Mouse (Mus musculus) erythroblast, adult 5-6 weeks (primary cell): ENCODE results near the gene Vwa7. TPM values are rescaled to one million over a fixed set of nuclear protein-coding genes. Genes with fewer than 3 reads are reported as not detected.

Experiments used
- ATAC-seq: replicated peaks from 2 replicates; pipeline ENCODE4 v1.8.0; 2016; ENCODE audit warnings: moderate number of reproducible peaks, mild to moderate bottlenecking, moderate TSS enrichment, inconsistent platforms; ENCODE audit not compliant: poor library complexity, low FRiP score, severe bottlenecking
- total RNA-seq, 2 experiments: library from RNA; stranded (forward) in 1 of 2; stranded (reverse) in 1 of 2; fragments of 150-400 nt in 1 of 2; fragments of 200-764, 138-1000 nt in 1 of 2; gene quantifications; 2 replicates each; pipeline versions ENCODE4 v1.2.3 to v1.2.4; 2015 to 2017; ENCODE audit warnings: low replicate concordance in 2 of 2

The Vwa7 gene
- total RNA-seq, 2 experiments from 2014 or later: not detected

- ATAC-seq: no peak
These were observed 41.9 kb downstream of the Vwa7 start for GRCm38 (mm10) chr17:35058316-35058715.

- peak; percentile 83 for ATAC-seq
These were observed 42.8 kb downstream of the Vwa7 start, which contains the start of gene Ddah2 for GRCm38 (mm10) chr17:35058911-35059892. Gene Ddah2 (plus strand): TSS chr17:35059035.

- no peak for ATAC-seq
These were observed 43.7 kb downstream of the Vwa7 start for GRCm38 (mm10) chr17:35060071-35060470.

GRCm38 (mm10) chr17:35060737-35061297 lies 44.4 kb downstream of the Vwa7 start:
- 0 out of 2 replicates have a peak, but pooled peaks have one; percentile 30 for ATAC-seq

GRCm38 (mm10) chr17:35061299-35061698 lies 44.9 kb downstream of the Vwa7 start:
- no peak for ATAC-seq

GRCm38 (mm10) chr17:35063466-35063865 lies 47.1 kb downstream of the Vwa7 start:
- ATAC-seq: no peak

GRCm38 (mm10) chr17:35064378-35064877 lies 48.0 kb downstream of the Vwa7 start:
- no peak for ATAC-seq

GRCm38 (mm10) chr17:35064951-35065947 lies 48.9 kb downstream of the Vwa7 start, which contains the start of gene Ly6g6c:
Gene Ly6g6c (plus strand): TSS chr17:35065388.
- peak; percentile 60; the same call in 1 of the 2 replicates for ATAC-seq

- no peak for ATAC-seq
These were observed 49.7 kb downstream of the Vwa7 start, which contains the start of gene Mpig6b for GRCm38 (mm10) chr17:35066084-35066483. Gene Mpig6b (minus strand): TSS chr17:35066184.

- no peak for ATAC-seq
These were observed 52.0 kb downstream of the Vwa7 start for GRCm38 (mm10) chr17:35068213-35068914.

GRCm38 (mm10) chr17:35070556-35071229 lies 54.3 kb downstream of the Vwa7 start:
- no peak for ATAC-seq

GRCm38 (mm10) chr17:35071454-35071853 lies 55.1 kb downstream of the Vwa7 start:
- no peak for ATAC-seq

GRCm38 (mm10) chr17:35074097-35074496 lies 57.7 kb downstream of the Vwa7 start:
- ATAC-seq: no peak

Other genes with a start within 250 kb of the Vwa7 start
Only the 30 nearest of the 46 such genes appear.
- gene Zbtb12, start 137.1 kb upstream of the Vwa7 start, total RNA-seq (2015; ENCODE audit: low replicate concordance): 0.38 and 0.42 TPM in 2 replicates
- gene Zbtb12, start 137.1 kb upstream of the Vwa7 start, total RNA-seq (2017; ENCODE audit: low replicate concordance): 0.98 TPM in 1 of 2 replicates, not detected in the other
- gene Gm20547, start 134.5 kb upstream of the Vwa7 start, total RNA-seq (2015; ENCODE audit: low replicate concordance): 1.5 TPM in 1 of 2 replicates, not detected in the other
- not detected in 2 replicates for gene Gm20547, start 134.5 kb upstream of the Vwa7 start, total RNA-seq (2017; ENCODE audit: low replicate concordance)
- gene C2, start 118.3 kb upstream of the Vwa7 start, total RNA-seq (2015; ENCODE audit: low replicate concordance): 3.6 TPM in 1 of 2 replicates, not detected in the other
- gene C2, start 118.3 kb upstream of the Vwa7 start, total RNA-seq (2017; ENCODE audit: low replicate concordance): 0.98 TPM in 1 of 2 replicates, not detected in the other
- 18.8 and 19.9 TPM in 2 replicates for gene Ehmt2, start 118.1 kb upstream of the Vwa7 start, total RNA-seq (2015; ENCODE audit: low replicate concordance)
- gene Ehmt2, start 118.1 kb upstream of the Vwa7 start, total RNA-seq (2017; ENCODE audit: low replicate concordance): 18.8 and 22.0 TPM in 2 replicates
- not detected in 2 replicates for gene Slc44a4, start 102.1 kb upstream of the Vwa7 start, total RNA-seq (2015; ENCODE audit: low replicate concordance)
- not detected in 2 replicates for gene Slc44a4, start 102.1 kb upstream of the Vwa7 start, total RNA-seq (2017; ENCODE audit: low replicate concordance)
- gene Neu1, start 85.3 kb upstream of the Vwa7 start, total RNA-seq (2015; ENCODE audit: low replicate concordance): 12.3 and 12.9 TPM in 2 replicates
- gene Neu1, start 85.3 kb upstream of the Vwa7 start, total RNA-seq (2017; ENCODE audit: low replicate concordance): 7.0 and 8.7 TPM in 2 replicates
- 4.0 and 7.3 TPM in 2 replicates for gene Hspa1b, start 57.3 kb upstream of the Vwa7 start, total RNA-seq (2015; ENCODE audit: low replicate concordance)
- gene Hspa1b, start 57.3 kb upstream of the Vwa7 start, total RNA-seq (2017; ENCODE audit: low replicate concordance): 4.3 and 7.9 TPM in 2 replicates
- gene Gm20481, start 46.7 kb upstream of the Vwa7 start, total RNA-seq (2015; ENCODE audit: low replicate concordance): not detected in 2 replicates
- not detected in 2 replicates for gene Gm20481, start 46.7 kb upstream of the Vwa7 start, total RNA-seq (2017; ENCODE audit: low replicate concordance)
- 1.5 and 2.9 TPM in 2 replicates for gene Hspa1a, start 44.4 kb upstream of the Vwa7 start, total RNA-seq (2015; ENCODE audit: low replicate concordance)
- gene Hspa1a, start 44.4 kb upstream of the Vwa7 start, total RNA-seq (2017; ENCODE audit: low replicate concordance): 5.0 and 5.4 TPM in 2 replicates
- not detected in 2 replicates for gene Hspa1l, start 43.9 kb upstream of the Vwa7 start, total RNA-seq (2015; ENCODE audit: low replicate concordance)
- gene Hspa1l, start 43.9 kb upstream of the Vwa7 start, total RNA-seq (2017; ENCODE audit: low replicate concordance): not detected in 2 replicates
- 46.8 and 50.3 TPM in 2 replicates for gene Lsm2, start 34.7 kb upstream of the Vwa7 start, total RNA-seq (2015; ENCODE audit: low replicate concordance)
- 11.2 and 16.7 TPM in 2 replicates for gene Lsm2, start 34.7 kb upstream of the Vwa7 start, total RNA-seq (2017; ENCODE audit: low replicate concordance)
- 24.4 and 33.4 TPM in 2 replicates for gene Vars, start 15.6 kb upstream of the Vwa7 start, total RNA-seq (2015; ENCODE audit: low replicate concordance)
- gene Vars, start 15.6 kb upstream of the Vwa7 start, total RNA-seq (2017; ENCODE audit: low replicate concordance): 37.4 and 45.0 TPM in 2 replicates
- gene Sapcd1, start 11.4 kb downstream of the Vwa7 start, total RNA-seq (2015; ENCODE audit: low replicate concordance): 2.3 TPM in 1 of 2 replicates, not detected in the other
- not detected in 2 replicates for gene Sapcd1, start 11.4 kb downstream of the Vwa7 start, total RNA-seq (2017; ENCODE audit: low replicate concordance)
- gene Msh5, start 30.2 kb downstream of the Vwa7 start, total RNA-seq (2015; ENCODE audit: low replicate concordance): 0.38 and 1.5 TPM in 2 replicates
- 5.7 and 8.8 TPM in 2 replicates for gene Msh5, start 30.2 kb downstream of the Vwa7 start, total RNA-seq (2017; ENCODE audit: low replicate concordance)
- 74.6 and 85.9 TPM in 2 replicates for gene Clic1, start 33.4 kb downstream of the Vwa7 start, total RNA-seq (2015; ENCODE audit: low replicate concordance)
- gene Clic1, start 33.4 kb downstream of the Vwa7 start, total RNA-seq (2017; ENCODE audit: low replicate concordance): 66.9 and 68.8 TPM in 2 replicates
- 1.0 and 1.7 TPM in 2 replicates for gene Ddah2, start 42.5 kb downstream of the Vwa7 start, total RNA-seq (2015; ENCODE audit: low replicate concordance)
- gene Ddah2, start 42.5 kb downstream of the Vwa7 start, total RNA-seq (2017; ENCODE audit: low replicate concordance): 2.2 TPM in 1 of 2 replicates, not detected in the other
- gene Ly6g6c, start 48.8 kb downstream of the Vwa7 start, total RNA-seq (2015; ENCODE audit: low replicate concordance): not detected in 2 replicates
- not detected in 2 replicates for gene Ly6g6c, start 48.8 kb downstream of the Vwa7 start, total RNA-seq (2017; ENCODE audit: low replicate concordance)
- 0.42 TPM in 1 of 2 replicates, not detected in the other for gene Mpig6b, start 49.6 kb downstream of the Vwa7 start, total RNA-seq (2015; ENCODE audit: low replicate concordance)
- gene Mpig6b, start 49.6 kb downstream of the Vwa7 start, total RNA-seq (2017; ENCODE audit: low replicate concordance): not detected in 2 replicates
- not detected in 2 replicates for gene Ly6g6e, start 60.3 kb downstream of the Vwa7 start, total RNA-seq (2015; ENCODE audit: low replicate concordance)
- gene Ly6g6e, start 60.3 kb downstream of the Vwa7 start, total RNA-seq (2017; ENCODE audit: low replicate concordance): not detected in 2 replicates
- not detected in 2 replicates for gene Ly6g6d, start 61.5 kb downstream of the Vwa7 start, total RNA-seq (2015; ENCODE audit: low replicate concordance)
- gene Ly6g6d, start 61.5 kb downstream of the Vwa7 start, total RNA-seq (2017; ENCODE audit: low replicate concordance): 1.4 TPM in 1 of 2 replicates, not detected in the other
- not detected in 2 replicates for gene Ly6g6f, start 69.0 kb downstream of the Vwa7 start, total RNA-seq (2015; ENCODE audit: low replicate concordance)
- not detected in 2 replicates for gene Ly6g6f, start 69.0 kb downstream of the Vwa7 start, total RNA-seq (2017; ENCODE audit: low replicate concordance)
- gene Abhd16a, start 72.7 kb downstream of the Vwa7 start, total RNA-seq (2015; ENCODE audit: low replicate concordance): 28.1 and 36.8 TPM in 2 replicates
- 33.3 and 63.0 TPM in 2 replicates for gene Abhd16a, start 72.7 kb downstream of the Vwa7 start, total RNA-seq (2017; ENCODE audit: low replicate concordance)
- gene Ly6g5c, start 91.7 kb downstream of the Vwa7 start, total RNA-seq (2015; ENCODE audit: low replicate concordance): not detected in 2 replicates
- gene Ly6g5c, start 91.7 kb downstream of the Vwa7 start, total RNA-seq (2017; ENCODE audit: low replicate concordance): not detected in 2 replicates
- gene Ly6g5b, start 98.8 kb downstream of the Vwa7 start, total RNA-seq (2015; ENCODE audit: low replicate concordance): 7.7 TPM in 1 of 2 replicates, not detected in the other
- gene Ly6g5b, start 98.8 kb downstream of the Vwa7 start, total RNA-seq (2017; ENCODE audit: low replicate concordance): 0.34 TPM in 1 of 2 replicates, not detected in the other
- 10.9 and 14.8 TPM in 2 replicates for gene Gpank1, start 104.9 kb downstream of the Vwa7 start, total RNA-seq (2015; ENCODE audit: low replicate concordance)
- 15.8 and 20.4 TPM in 2 replicates for gene Gpank1, start 104.9 kb downstream of the Vwa7 start, total RNA-seq (2017; ENCODE audit: low replicate concordance)
- gene Csnk2b, start 105.5 kb downstream of the Vwa7 start, total RNA-seq (2015; ENCODE audit: low replicate concordance): 156 and 181 TPM in 2 replicates
- 76.5 and 112 TPM in 2 replicates for gene Csnk2b, start 105.5 kb downstream of the Vwa7 start, total RNA-seq (2017; ENCODE audit: low replicate concordance)
- gene D17H6S53E, start 109.8 kb downstream of the Vwa7 start, total RNA-seq (2015; ENCODE audit: low replicate concordance): 0.63 and 1.5 TPM in 2 replicates
- 2.6 and 2.8 TPM in 2 replicates for gene D17H6S53E, start 109.8 kb downstream of the Vwa7 start, total RNA-seq (2017; ENCODE audit: low replicate concordance)
- gene Apom, start 115.5 kb downstream of the Vwa7 start, total RNA-seq (2015; ENCODE audit: low replicate concordance): not detected in 2 replicates
- 0.94 TPM in 1 of 2 replicates, not detected in the other for gene Apom, start 115.5 kb downstream of the Vwa7 start, total RNA-seq (2017; ENCODE audit: low replicate concordance)
- 23.8 and 47.9 TPM in 2 replicates for gene Bag6, start 118.6 kb downstream of the Vwa7 start, total RNA-seq (2015; ENCODE audit: low replicate concordance)
- gene Bag6, start 118.6 kb downstream of the Vwa7 start, total RNA-seq (2017; ENCODE audit: low replicate concordance): 48.1 and 71.4 TPM in 2 replicates
- gene Prrc2a, start 148.3 kb downstream of the Vwa7 start, total RNA-seq (2015; ENCODE audit: low replicate concordance): 70.2 and 111 TPM in 2 replicates
- 15.1 and 22.6 TPM in 2 replicates for gene Prrc2a, start 148.3 kb downstream of the Vwa7 start, total RNA-seq (2017; ENCODE audit: low replicate concordance)